Mouse (Mus musculus) forebrain, embryonic 16.5 days (tissue): ENCODE measurements around the gene Socs1. TPM values are rescaled to one million over a fixed set of nuclear protein-coding genes. Genes with fewer than 3 reads are reported as not detected.

Experiments
- ATAC-seq: fragments of 200-750 bp; cut with Nextera tagmentation; 2 replicates; pipeline ENCODE4 v1.8.0; 2017; ENCODE audit warnings: mild to moderate bottlenecking, moderate library complexity
- H3K27ac ChIP-seq: fragments of 300-500 bp; sonication (generic); 2 replicates; pipeline ENCODE4 v1.5.1; 2014; ENCODE audit warnings: low read length, control low read depth
- H3K27me3 ChIP-seq: fragments of 300-500 bp; sonication (generic); replicated peaks from 2 replicates; pipeline ENCODE4 v1.6.1; 2014; ENCODE audit warnings: low read length; ENCODE audit not compliant: control insufficient read depth, insufficient read depth
- H3K36me3 ChIP-seq: fragments of 300-500 bp; sonication (generic); 2 replicates; pipeline ENCODE4 v1.6.1; 2014; ENCODE audit not compliant: control insufficient read depth, insufficient read depth
- H3K4me1 ChIP-seq: fragments of 300-500 bp; sonication (generic); replicated peaks from 2 replicates; pipeline ENCODE4 v1.6.1; 2014; ENCODE audit warnings: low read length; ENCODE audit not compliant: control insufficient read depth, insufficient read depth
- H3K4me2 ChIP-seq: fragments of 300-500 bp; sonication (generic); 2 replicates; pipeline ENCODE4 v1.6.1; 2014; ENCODE audit warnings: mild to moderate bottlenecking, low read length, control low read depth
- H3K4me3 ChIP-seq: fragments of 300-500 bp; sonication (generic); replicated peaks from 2 replicates; pipeline ENCODE4 v1.5.1; 2014; ENCODE audit warnings: mild to moderate bottlenecking, low read length, control low read depth
- H3K9ac ChIP-seq: fragments of 300-500 bp; sonication (generic); replicated peaks from 2 replicates; pipeline ENCODE4 v1.6.1; 2014; ENCODE audit warnings: low read depth, low read length, control low read depth
- H3K9me3 ChIP-seq: fragments of 300-500 bp; sonication (generic); 2 replicates; pipeline ENCODE4 v1.6.1; 2016; ENCODE audit warnings: low read length; ENCODE audit not compliant: control insufficient read depth
- WGBS: fragments of 180-500 bp; shearing (Covaris S2); extraction: QIAGEN DNeasy Blood & Tissue Kit; methylation state at CpG from one replicate; pipeline ENCODE4 v1.1.7; 2014; 5-methylcytosine and 5-hydroxymethylcytosine counted together
- polyA plus RNA-seq: library from polyadenylated mRNA; unstranded; fragments of >200 nt; fragmentation: Nextera tagmentation; extraction: Ambion mirVana; gene quantifications from 2 replicates; pipeline ENCODE4 v1.2.1, GENCODE M21; 2015

The Socs1 gene
- polyA plus RNA-seq, 1 experiment from 2014 or later = 1.7 TPM

GRCm38 (mm10) chr16:10782377-10783151, 2.8 kb downstream of the Socs1 start:
- WGBS = 46% methylated on average over 6 of the region's 6 CpGs
- Histone ChIP-seq H3K4me1 (peaks cover 15% of the 10 kb centered on the region), H3K27ac (no peak overlapping the region), H3K27me3 (peaks cover 14% of the 10 kb centered on the region), H3K4me2 (no peak overlapping the region), H3K9ac (0 out of 2 replicates have a peak overlapping the region, but pooled peaks have one; percentile 13), H3K4me3 (no peak overlapping the region), H3K36me3 (no peaks in the 10 kb centered on the region), H3K9me3 (no peaks in the 10 kb centered on the region)
- ATAC-seq = no peak

GRCm38 (mm10) chr16:10781862-10782371, 3.4 kb downstream of the Socs1 start:
- H3K9ac ChIP-seq = no peak overlapping the region
- H3K36me3 ChIP-seq = no peaks in the 10 kb centered on the region
- WGBS = 39% methylated on average over 9 of the region's 9 CpGs
- H3K4me1 ChIP-seq = peaks cover 15% of the 10 kb centered on the region
- H3K27ac ChIP-seq = no peak overlapping the region
- no peak overlapping the region for H3K4me3 ChIP-seq
- no peak overlapping the region for H3K4me2 ChIP-seq
- ATAC-seq = no peak
- H3K27me3 ChIP-seq = peaks cover 14% of the 10 kb centered on the region
- H3K9me3 ChIP-seq = no peaks in the 10 kb centered on the region

GRCm38 (mm10) chr16:10780631-10781120, 4.7 kb downstream of the Socs1 start:
- no peak overlapping the region for H3K9ac ChIP-seq
- no peak for ATAC-seq
- H3K27me3 ChIP-seq = peaks cover 14% of the 10 kb centered on the region
- no peaks in the 10 kb centered on the region for H3K9me3 ChIP-seq
- 86% methylated on average over 5 of the region's 5 CpGs for WGBS
- no peak overlapping the region for H3K4me3 ChIP-seq
- peaks cover 11% of the 10 kb centered on the region for H3K4me1 ChIP-seq
- no peak overlapping the region for H3K4me2 ChIP-seq
- H3K36me3 ChIP-seq = no peaks in the 10 kb centered on the region
- no peak overlapping the region for H3K27ac ChIP-seq

GRCm38 (mm10) chr16:10777579-10778160, 7.7 kb downstream of the Socs1 start:
- no peaks in the 10 kb centered on the region for H3K4me1 ChIP-seq
- H3K27me3 ChIP-seq = no peaks in the 10 kb centered on the region
- no peak overlapping the region for H3K4me3 ChIP-seq
- ATAC-seq = no peak
- H3K9me3 ChIP-seq = no peaks in the 10 kb centered on the region
- H3K4me2 ChIP-seq = no peak overlapping the region
- WGBS = 80% methylated on average over 5 of the region's 5 CpGs
- H3K27ac ChIP-seq = no peak overlapping the region
- no peaks in the 10 kb centered on the region for H3K36me3 ChIP-seq
- H3K9ac ChIP-seq = no peak overlapping the region

- Histone ChIP-seq H3K36me3 (no peaks in the 10 kb centered on the region), H3K9me3 (no peaks in the 10 kb centered on the region), H3K4me2 (no peak overlapping the region), H3K27ac (no peak overlapping the region), H3K4me1 (no peaks in the 10 kb centered on the region), H3K4me3 (no peak overlapping the region), H3K27me3 (no peaks in the 10 kb centered on the region), H3K9ac (no peak overlapping the region)
- whole genome bisulfite sequencing = 70% methylated on average over 7 of the region's 7 CpGs
- no peak for ATAC-seq
Measured at GRCm38 (mm10) chr16:10776322-10776721, 9.0 kb downstream of the Socs1 start.

- H3K4me1 ChIP-seq = no peaks in the 10 kb centered on the region
- no peak for ATAC-seq
- no peaks in the 10 kb centered on the region for H3K36me3 ChIP-seq
- H3K4me2 ChIP-seq = no peak overlapping the region
- H3K27me3 ChIP-seq = no peaks in the 10 kb centered on the region
- no peak overlapping the region for H3K27ac ChIP-seq
- H3K9ac ChIP-seq = no peak overlapping the region
- WGBS = 68% methylated on average over 4 of the region's 4 CpGs
- H3K4me3 ChIP-seq = no peak overlapping the region
- no peaks in the 10 kb centered on the region for H3K9me3 ChIP-seq
Measured at GRCm38 (mm10) chr16:10774726-10775125, 10.6 kb downstream of the Socs1 start.

GRCm38 (mm10) chr16:10773543-10773942, 11.8 kb downstream of the Socs1 start:
- H3K4me3 ChIP-seq = no peak overlapping the region
- H3K9me3 ChIP-seq = no peaks in the 10 kb centered on the region
- H3K27ac ChIP-seq = no peak overlapping the region
- H3K36me3 ChIP-seq = no peaks in the 10 kb centered on the region
- 91% methylated on average over 8 of the region's 8 CpGs for WGBS
- no peak overlapping the region for H3K9ac ChIP-seq
- H3K4me1 ChIP-seq = no peaks in the 10 kb centered on the region
- H3K4me2 ChIP-seq = no peak overlapping the region
- H3K27me3 ChIP-seq = no peaks in the 10 kb centered on the region
- no peak for ATAC-seq

GRCm38 (mm10) chr16:10771769-10772510, 13.4 kb downstream of the Socs1 start:
- Histone ChIP-seq H3K4me3 (no peak overlapping the region), H3K9ac (no peak overlapping the region), H3K4me2 (no peak overlapping the region), H3K4me1 (no peaks in the 10 kb centered on the region), H3K27me3 (no peaks in the 10 kb centered on the region), H3K9me3 (no peaks in the 10 kb centered on the region), H3K27ac (no peak overlapping the region), H3K36me3 (no peaks in the 10 kb centered on the region)
- no peak for ATAC-seq
- WGBS = 75% methylated on average over 19 of the region's 19 CpGs
